Mouse (Mus musculus): ENCODE measurements around the gene Sfmbt1. TPM values are rescaled to one million over a fixed set of nuclear protein-coding genes. Genes with fewer than 3 reads are reported as not detected.

Sfmbt1 gene
- polyA plus RNA-seq, 1 experiment from 2014 or later = 19.8 TPM

GRCm38 (mm10) chr14:30761211-30761610 lies 46.6 kb downstream of the Sfmbt1 start:
- H3K27ac ChIP-seq (replicated peaks; ENCODE audit: low read depth, low read length) = no peak overlapping the region
- H3K4me2 ChIP-seq (ENCODE audit: low read depth, severe bottlenecking) = no peak overlapping the region
- H3K9me3 ChIP-seq (ENCODE audit: control insufficient read depth, low read length) = no peaks in the 10 kb centered on the region
- 100% methylated on average over 1 of the region's 1 CpGs for WGBS
- no peaks in the 10 kb centered on the region for H3K27me3 ChIP-seq (ENCODE audit: control insufficient read depth, insufficient read depth, low read length)
- DNase-seq (ENCODE audit: low spot score) (no peak), ATAC-seq (ENCODE audit: insufficient number of reproducible peaks, low FRiP score, low TSS enrichment, low read depth) (no peak)
- H3K36me3 ChIP-seq (ENCODE audit: control insufficient read depth, insufficient read depth, low read length) = no peaks in the 10 kb centered on the region
- no peak overlapping the region for H3K9ac ChIP-seq (ENCODE audit: low read length)
- no peaks in the 10 kb centered on the region for H3K4me1 ChIP-seq (ENCODE audit: control insufficient read depth, insufficient read depth, low read length)
- no peak overlapping the region for H3K4me3 ChIP-seq (ENCODE audit: low read depth, low read length)

- Histone ChIP-seq H3K4me2 (ENCODE audit: low read depth, severe bottlenecking) (no peak overlapping the region), H3K27me3 (ENCODE audit: control insufficient read depth, insufficient read depth, low read length) (no peaks in the 10 kb centered on the region), H3K9me3 (ENCODE audit: control insufficient read depth, low read length) (no peaks in the 10 kb centered on the region), H3K4me1 (ENCODE audit: control insufficient read depth, insufficient read depth, low read length) (no peaks in the 10 kb centered on the region), H3K27ac (replicated peaks; ENCODE audit: low read depth, low read length) (no peak overlapping the region), H3K9ac (ENCODE audit: low read length) (no peak overlapping the region), H3K4me3 (ENCODE audit: low read depth, low read length) (no peak overlapping the region), H3K36me3 (ENCODE audit: control insufficient read depth, insufficient read depth, low read length) (no peaks in the 10 kb centered on the region)
- DNase-seq (ENCODE audit: low spot score) (no peak), ATAC-seq (ENCODE audit: insufficient number of reproducible peaks, low FRiP score, low TSS enrichment, low read depth) (no peak)
- 89% methylated on average over 7 of the region's 7 CpGs for WGBS
These were observed 47.7 kb downstream of the Sfmbt1 start for GRCm38 (mm10) chr14:30762131-30762903.

GRCm38 (mm10) chr14:30762904-30763568 lies 48.4 kb downstream of the Sfmbt1 start:
- DNase-seq (ENCODE audit: low spot score) (no peak), ATAC-seq (ENCODE audit: insufficient number of reproducible peaks, low FRiP score, low TSS enrichment, low read depth) (no peak)
- Histone ChIP-seq H3K36me3 (ENCODE audit: control insufficient read depth, insufficient read depth, low read length) (no peaks in the 10 kb centered on the region; the same call in 1 of the 2 replicates), H3K9me3 (ENCODE audit: control insufficient read depth, low read length) (no peaks in the 10 kb centered on the region), H3K4me1 (ENCODE audit: control insufficient read depth, insufficient read depth, low read length) (no peaks in the 10 kb centered on the region), H3K4me3 (ENCODE audit: low read depth, low read length) (no peak overlapping the region), H3K9ac (ENCODE audit: low read length) (no peak overlapping the region), H3K27me3 (ENCODE audit: control insufficient read depth, insufficient read depth, low read length) (no peaks in the 10 kb centered on the region), H3K27ac (replicated peaks; ENCODE audit: low read depth, low read length) (no peak overlapping the region), H3K4me2 (ENCODE audit: low read depth, severe bottlenecking) (no peak overlapping the region)
- 75% methylated on average over 5 of the region's 5 CpGs for WGBS

- H3K9ac ChIP-seq (ENCODE audit: low read length) = no peak overlapping the region
- no peak for ATAC-seq (ENCODE audit: insufficient number of reproducible peaks, low FRiP score, low TSS enrichment, low read depth)
- no peaks in the 10 kb centered on the region for H3K4me1 ChIP-seq (ENCODE audit: control insufficient read depth, insufficient read depth, low read length)
- H3K36me3 ChIP-seq (ENCODE audit: control insufficient read depth, insufficient read depth, low read length) = 0 out of 2 replicates have a peak, but pooled peaks cover 2% of the 10 kb centered on the region
- DNase-seq (ENCODE audit: low spot score) = no peak
- H3K4me3 ChIP-seq (ENCODE audit: low read depth, low read length) = no peak overlapping the region
- 94% methylated on average over 6 of the region's 6 CpGs for WGBS
- H3K27me3 ChIP-seq (ENCODE audit: control insufficient read depth, insufficient read depth, low read length) = no peaks in the 10 kb centered on the region
- no peaks in the 10 kb centered on the region for H3K9me3 ChIP-seq (ENCODE audit: control insufficient read depth, low read length)
- H3K27ac ChIP-seq (replicated peaks; ENCODE audit: low read depth, low read length) = no peak overlapping the region
- H3K4me2 ChIP-seq (ENCODE audit: low read depth, severe bottlenecking) = no peak overlapping the region
These were observed 70.0 kb downstream of the Sfmbt1 start for GRCm38 (mm10) chr14:30784614-30785013.

DNA sequence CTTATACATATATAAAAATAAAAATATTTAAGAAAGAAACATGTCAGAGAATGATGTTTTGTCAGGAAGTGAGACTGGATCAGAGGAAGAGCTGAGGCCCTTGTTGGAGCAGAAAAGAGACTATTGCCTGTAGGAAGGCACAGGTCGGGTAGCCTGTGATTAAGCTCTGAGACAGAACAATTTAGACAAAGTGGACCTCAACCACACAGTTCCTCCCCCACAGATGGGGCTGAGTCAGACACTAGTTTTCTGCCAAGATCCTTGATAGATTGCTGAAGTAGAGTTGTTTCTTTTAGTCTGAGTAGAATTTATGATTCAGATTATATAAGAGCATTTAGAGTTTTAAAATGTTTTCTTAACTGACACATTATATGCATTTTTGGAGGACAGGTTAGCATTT lies 74.8 kb downstream of the Sfmbt1 start:
- Histone ChIP-seq H3K4me3 (ENCODE audit: low read depth, low read length) (no peak overlapping the region), H3K4me2 (ENCODE audit: low read depth, severe bottlenecking) (no peak overlapping the region), H3K36me3 (ENCODE audit: control insufficient read depth, insufficient read depth, low read length) (0 out of 2 replicates have a peak, but pooled peaks cover 2% of the 10 kb centered on the region), H3K27me3 (ENCODE audit: control insufficient read depth, insufficient read depth, low read length) (no peaks in the 10 kb centered on the region), H3K9ac (ENCODE audit: low read length) (no peak overlapping the region), H3K27ac (replicated peaks; ENCODE audit: low read depth, low read length) (no peak overlapping the region), H3K4me1 (ENCODE audit: control insufficient read depth, insufficient read depth, low read length) (no peaks in the 10 kb centered on the region), H3K9me3 (ENCODE audit: control insufficient read depth, low read length) (no peaks in the 10 kb centered on the region)
- DNase-seq (ENCODE audit: low spot score) = no peak
- ATAC-seq (ENCODE audit: insufficient number of reproducible peaks, low FRiP score, low TSS enrichment, low read depth) = no peak
- WGBS = 61% methylated on average over 1 of the region's 1 CpGs

- Histone ChIP-seq H3K4me1 (ENCODE audit: control insufficient read depth, insufficient read depth, low read length) (no peaks in the 10 kb centered on the region), H3K9ac (ENCODE audit: low read length) (no peak overlapping the region), H3K4me2 (ENCODE audit: low read depth, severe bottlenecking) (no peak overlapping the region), H3K9me3 (ENCODE audit: control insufficient read depth, low read length) (no peaks in the 10 kb centered on the region), H3K4me3 (ENCODE audit: low read depth, low read length) (no peak overlapping the region), H3K27me3 (ENCODE audit: control insufficient read depth, insufficient read depth, low read length) (no peaks in the 10 kb centered on the region), H3K36me3 (ENCODE audit: control insufficient read depth, insufficient read depth, low read length) (peaks cover 8% of the 10 kb centered on the region; the same call in 1 of the 2 replicates), H3K27ac (replicated peaks; ENCODE audit: low read depth, low read length) (no peak overlapping the region)
- no peak for DNase-seq (ENCODE audit: low spot score)
- 87% methylated on average over 3 of the region's 3 CpGs for WGBS
- ATAC-seq (ENCODE audit: insufficient number of reproducible peaks, low FRiP score, low TSS enrichment, low read depth) = no peak
These were observed 78.2 kb downstream of the Sfmbt1 start for GRCm38 (mm10) chr14:30792871-30793270.

GRCm38 (mm10) chr14:30801756-30802155 lies 87.1 kb downstream of the Sfmbt1 start:
- Histone ChIP-seq H3K27me3 (ENCODE audit: control insufficient read depth, insufficient read depth, low read length) (no peaks in the 10 kb centered on the region), H3K36me3 (ENCODE audit: control insufficient read depth, insufficient read depth, low read length) (peaks cover 13% of the 10 kb centered on the region; the same call in 1 of the 2 replicates), H3K4me3 (ENCODE audit: low read depth, low read length) (no peak overlapping the region), H3K9ac (ENCODE audit: low read length) (no peak overlapping the region), H3K27ac (replicated peaks; ENCODE audit: low read depth, low read length) (no peak overlapping the region), H3K9me3 (ENCODE audit: control insufficient read depth, low read length) (no peaks in the 10 kb centered on the region), H3K4me1 (ENCODE audit: control insufficient read depth, insufficient read depth, low read length) (no peaks in the 10 kb centered on the region), H3K4me2 (ENCODE audit: low read depth, severe bottlenecking) (no peak overlapping the region)
- ATAC-seq (ENCODE audit: insufficient number of reproducible peaks, low FRiP score, low TSS enrichment, low read depth) (no peak), DNase-seq (ENCODE audit: low spot score) (no peak)
- WGBS = 91% methylated on average over 2 of the region's 2 CpGs

GRCm38 (mm10) chr14:30821136-30821535 lies 106.5 kb downstream of the Sfmbt1 start:
- ATAC-seq (ENCODE audit: insufficient number of reproducible peaks, low FRiP score, low TSS enrichment, low read depth) = no peak
- peak; percentile 12 for DNase-seq (ENCODE audit: low spot score)
- no peak overlapping the region for H3K4me3 ChIP-seq (ENCODE audit: low read depth, low read length)
- no peaks in the 10 kb centered on the region for H3K9me3 ChIP-seq (ENCODE audit: control insufficient read depth, low read length)
- no peak overlapping the region for H3K4me2 ChIP-seq (ENCODE audit: low read depth, severe bottlenecking)
- no peak overlapping the region for H3K27ac ChIP-seq (replicated peaks; ENCODE audit: low read depth, low read length)
- no peak overlapping the region for H3K9ac ChIP-seq (ENCODE audit: low read length)
- no peaks in the 10 kb centered on the region for H3K27me3 ChIP-seq (ENCODE audit: control insufficient read depth, insufficient read depth, low read length)
- H3K4me1 ChIP-seq (ENCODE audit: control insufficient read depth, insufficient read depth, low read length) = peaks cover 6% of the 10 kb centered on the region; the same call in 1 of the 2 replicates
- H3K36me3 ChIP-seq (ENCODE audit: control insufficient read depth, insufficient read depth, low read length) = peaks cover 3% of the 10 kb centered on the region; the same call in 1 of the 2 replicates
- WGBS = 86% methylated on average over 3 of the region's 3 CpGs

Data from limb, embryonic 11.5 days (tissue).